ENCODE assay signal across 8 mouse cellular contexts in genomic region chr8:13674294-13675010, GRCm38 (mm10). TPM values are rescaled to one million over a fixed set of nuclear protein-coding genes. Genes with fewer than 3 reads are reported as not detected.
DNase-seq lines count a peak whose midpoint lies in the region; ATAC-seq and TF ChIP-seq lines count a peak whose summit lies in the region.
"Had no signal": no experiment of that assay in that cellular context is flagged by ENCODE, and none has a peak within 500 bp of the region (broad histone marks: within the 10 kb centered on the region; RNA-seq: fewer than 3 reads in every experiment).

No protein-coding gene starts in this region.

- TF ChIP-seq POLR2A in spleen, adult 2 months (IDR thresholded peaks at IDR 0.05; ENCODE audit: low read depth, low read length) = no peak

- no peak for TF ChIP-seq CTCF in spleen, adult 2 months (IDR thresholded peaks at IDR 0.05; ENCODE audit: extremely low read depth, insufficient read depth, insufficient read length, insufficient replicate concordance)

- peak; percentile 31 to 69 for DNase-seq in spleen, adult 2 months (ENCODE audit: low read depth in 1 of 2, low spot score in 2 of 2)
- no peak for DNase-seq in spleen, adult 12 weeks (ENCODE audit: low spot score)
- no peak for DNase-seq in hindbrain, embryonic 14.5 days (ENCODE audit: low spot score)
- no peak for DNase-seq in c-Kit-positive CD71-positive TER-119-positive erythroid progenitor cells, embryonic 14.5 days (ENCODE audit: low spot score)

- no peak overlapping the region for H3K9ac ChIP-seq in embryonic facial prominence, embryonic 13.5 days
- peak overlapping the region; percentile 29; the same call in 1 of the 2 replicates for H3K9ac ChIP-seq in hindbrain, embryonic 14.5 days
- H3K9ac ChIP-seq in midbrain, embryonic 15.5 days = no peak overlapping the region
- H3K9ac ChIP-seq: embryonic facial prominence, embryonic 12.5 days had no signal

- no peak for ATAC-seq in embryonic facial prominence, embryonic 13.5 days (ENCODE audit: insufficient number of reproducible peaks, insufficient read depth, low FRiP score, low TSS enrichment, low read depth)
- ATAC-seq in hindbrain, embryonic 14.5 days (ENCODE audit: low FRiP score) = no peak
- no peak for ATAC-seq in midbrain, embryonic 15.5 days (replicated peaks)
- ATAC-seq in megakaryocyte-erythroid progenitor cell, adult 5-6 weeks (replicated peaks; ENCODE audit: low FRiP score, low TSS enrichment, poor library complexity, severe bottlenecking) = no peak

- no peaks in the 10 kb centered on the region for H3K27me3 ChIP-seq in spleen, adult 2 months (ENCODE audit: control insufficient read depth, insufficient read depth, low read length)
- H3K27me3 ChIP-seq in embryonic facial prominence, embryonic 13.5 days = peaks cover 15% of the 10 kb centered on the region
- no peaks in the 10 kb centered on the region for H3K27me3 ChIP-seq in hindbrain, embryonic 14.5 days (ENCODE audit: control insufficient read depth, insufficient read depth, low read length)
- H3K27me3 ChIP-seq in midbrain, embryonic 15.5 days (replicated peaks) = no peaks in the 10 kb centered on the region

- H3K4me2 ChIP-seq in embryonic facial prominence, embryonic 13.5 days = peak overlapping the region; percentile 85
- H3K4me2 ChIP-seq in hindbrain, embryonic 14.5 days (replicated peaks) = peak overlapping the region; percentile 78
- H3K4me2 ChIP-seq in midbrain, embryonic 15.5 days = peak overlapping the region; percentile 78

- peak overlapping the region; percentile 98 for H3K4me3 ChIP-seq in spleen, adult 2 months (ENCODE audit: extremely low read depth, insufficient read depth, insufficient read length)
- H3K4me3 ChIP-seq in embryonic facial prominence, embryonic 13.5 days = no peak overlapping the region
- H3K4me3 ChIP-seq in hindbrain, embryonic 14.5 days (replicated peaks; ENCODE audit: low read length) = no peak overlapping the region
- 0 out of 2 replicates have a peak overlapping the region, but pooled peaks have one; percentile 69 for H3K4me3 ChIP-seq in midbrain, embryonic 15.5 days

- H3K36me3 ChIP-seq in spleen, adult 2 months (ENCODE audit: control insufficient read depth, insufficient read depth, low read length) = peaks cover 3% of the 10 kb centered on the region; the same call in 1 of the 2 replicates
- H3K36me3 ChIP-seq in embryonic facial prominence, embryonic 13.5 days = no peaks in the 10 kb centered on the region
- no peaks in the 10 kb centered on the region for H3K36me3 ChIP-seq in hindbrain, embryonic 14.5 days (replicated peaks; ENCODE audit: control insufficient read depth, insufficient read depth)
- H3K36me3 ChIP-seq in midbrain, embryonic 15.5 days (replicated peaks) = no peaks in the 10 kb centered on the region
- H3K36me3 ChIP-seq: embryonic facial prominence, embryonic 12.5 days had no signal

- H3K9me3 ChIP-seq in embryonic facial prominence, embryonic 13.5 days = no peaks in the 10 kb centered on the region
- H3K9me3 ChIP-seq in hindbrain, embryonic 14.5 days (ENCODE audit: control insufficient read depth, low read length) = no peaks in the 10 kb centered on the region
- no peaks in the 10 kb centered on the region for H3K9me3 ChIP-seq in midbrain, embryonic 15.5 days
- H3K9me3 ChIP-seq: embryonic facial prominence, embryonic 12.5 days had no signal

- H3K4me1 ChIP-seq in spleen, adult 2 months (ENCODE audit: control insufficient read depth, insufficient read depth, insufficient read length) = peaks cover 49% of the 10 kb centered on the region
- H3K4me1 ChIP-seq in embryonic facial prominence, embryonic 13.5 days = peaks cover 36% of the 10 kb centered on the region
- H3K4me1 ChIP-seq in hindbrain, embryonic 14.5 days (replicated peaks; ENCODE audit: control insufficient read depth, insufficient read depth, low read length) = peaks cover 38% of the 10 kb centered on the region
- peaks cover 39% of the 10 kb centered on the region for H3K4me1 ChIP-seq in midbrain, embryonic 15.5 days

- peak overlapping the region; percentile 98 for H3K27ac ChIP-seq in spleen, adult 2 months (ENCODE audit: insufficient read depth, low read length)
- no peak overlapping the region for H3K27ac ChIP-seq in embryonic facial prominence, embryonic 13.5 days
- H3K27ac ChIP-seq in hindbrain, embryonic 14.5 days = 0 out of 2 replicates have a peak overlapping the region, but pooled peaks have one; percentile 47
- H3K27ac ChIP-seq in midbrain, embryonic 15.5 days = no peak overlapping the region
- H3K27ac ChIP-seq: embryonic facial prominence, embryonic 12.5 days had no signal

- 5% methylated on average over 12 of the region's 12 CpGs for WGBS in spleen, adult 2 months
- WGBS in embryonic facial prominence, embryonic 13.5 days = 40% methylated on average over 12 of the region's 12 CpGs
- 56% methylated on average over 12 of the region's 12 CpGs for WGBS in hindbrain, embryonic 14.5 days
- WGBS in midbrain, embryonic 15.5 days = 65% methylated on average over 12 of the region's 12 CpGs

RNA-seq across cellular contexts. Expression of gene Rasa3, which starts 3.0 kb away (rescaled TPM):
- 98.7 and 123 TPM in 2 replicates for polyA plus RNA-seq in spleen, adult 2 months (2012; rRNA removed)
- polyA plus RNA-seq in embryonic facial prominence, embryonic 13.5 days (2015; fragmentation: Nextera tagmentation; extraction: Ambion mirVana) = 25.5 and 29.1 TPM in 2 replicates
- 32.6 and 37.3 TPM in 2 replicates for polyA plus RNA-seq in hindbrain, embryonic 14.5 days (2014; fragmentation: Nextera tagmentation; extraction: Ambion mirVana)
- 27.3 and 27.7 TPM in 2 replicates for polyA plus RNA-seq in midbrain, embryonic 15.5 days (2015; fragmentation: Nextera tagmentation; extraction: Ambion mirVana)
- total RNA-seq in megakaryocyte-erythroid progenitor cell, adult 5-6 weeks (2014; fragmentation: Nextera tagmentation) = 34.4 and 36.2 TPM in 2 replicates
- 25.9 and 43.0 TPM in 2 replicates for total RNA-seq in megakaryocyte-erythroid progenitor cell, adult 5-6 weeks (2017)

RNA-seq across cellular contexts. Expression of gene Cfap97d2, which starts 31.2 kb away (rescaled TPM):
- polyA plus RNA-seq in spleen, adult 2 months (2012; rRNA removed) = 0.11 and 0.12 TPM in 2 replicates
- 0.15 TPM in 1 of 2 replicates, not detected in the other for polyA plus RNA-seq in embryonic facial prominence, embryonic 13.5 days (2015; fragmentation: Nextera tagmentation; extraction: Ambion mirVana)
- polyA plus RNA-seq in hindbrain, embryonic 14.5 days (2014; fragmentation: Nextera tagmentation; extraction: Ambion mirVana) = 0.73 and 1.7 TPM in 2 replicates
- polyA plus RNA-seq in midbrain, embryonic 15.5 days (2015; fragmentation: Nextera tagmentation; extraction: Ambion mirVana) = 1.7 and 2.3 TPM in 2 replicates
- total RNA-seq in megakaryocyte-erythroid progenitor cell, adult 5-6 weeks (2014; fragmentation: Nextera tagmentation) = not detected in 2 replicates
- not detected in 2 replicates for total RNA-seq in megakaryocyte-erythroid progenitor cell, adult 5-6 weeks (2017)

Comparison
In these comparisons a context has a peak if more than half of its experiments do, and no peak if none do; other contexts are left out.
1. DNase-seq: peak in spleen, adult 2 months (2 of 2); none in spleen, adult 12 weeks (single experiment), hindbrain, embryonic 14.5 days (single experiment) and c-Kit-positive CD71-positive TER-119-positive erythroid progenitor cells, embryonic 14.5 days (single experiment).
2. H3K27ac ChIP-seq: peak in spleen, adult 2 months (single experiment) and hindbrain, embryonic 14.5 days (single experiment); none in embryonic facial prominence, embryonic 13.5 days (single experiment) and midbrain, embryonic 15.5 days (single experiment).
3. H3K4me3 ChIP-seq: peak in spleen, adult 2 months (single experiment) and midbrain, embryonic 15.5 days (single experiment); none in embryonic facial prominence, embryonic 13.5 days (single experiment) and hindbrain, embryonic 14.5 days (single experiment).
4. Peak in every context shown above with its lines, with median percentiles within 50 percentile points of each other: H3K4me2 ChIP-seq.